Mouse (Mus musculus) embryonic facial prominence, embryonic 11.5 days (tissue): ENCODE data around the gene Tmem132c. TPM values are rescaled to one million over a fixed set of nuclear protein-coding genes. Genes with fewer than 3 reads are reported as not detected.

Experiments
- ATAC-seq: fragments of 200-750 bp; cut with Nextera tagmentation; replicated peaks from 2 replicates; pipeline ENCODE4 v1.8.0; 2017; ENCODE audit warnings: low read depth; ENCODE audit not compliant: insufficient number of reproducible peaks, low FRiP score, low TSS enrichment
- DNase-seq: peaks from one replicate; pipeline ENCODE4 v3.0.0-alpha.2; 2015; ENCODE audit warnings: low spot score
- H3K27ac ChIP-seq: fragments of 300-500 bp; sonication (generic); replicated peaks from 2 replicates; pipeline ENCODE4 v1.5.1; 2014; ENCODE audit warnings: mild to moderate bottlenecking, low read depth, low read length, control low read depth
- H3K27me3 ChIP-seq: fragments of 300-500 bp; sonication (generic); 2 replicates; pipeline ENCODE4 v1.6.1; 2014; ENCODE audit warnings: mild to moderate bottlenecking, low read length, moderate library complexity, mixed read lengths; ENCODE audit not compliant: control insufficient read depth, insufficient read depth
- H3K36me3 ChIP-seq: fragments of 300-500 bp; sonication (generic); replicated peaks from 2 replicates; pipeline ENCODE4 v1.6.1; 2014; ENCODE audit warnings: low read depth, mild to moderate bottlenecking, low read length, moderate library complexity, mixed read lengths; ENCODE audit not compliant: control insufficient read depth, insufficient read depth
- H3K4me1 ChIP-seq: fragments of 300-500 bp; sonication (generic); 2 replicates; pipeline ENCODE4 v1.6.1; 2014; ENCODE audit warnings: low read length, mixed read lengths; ENCODE audit not compliant: control insufficient read depth, insufficient read depth
- H3K4me2 ChIP-seq: fragments of 300-500 bp; sonication (generic); 2 replicates; pipeline ENCODE4 v1.6.1; 2014; ENCODE audit warnings: low read depth, mild to moderate bottlenecking, control low read depth, low read length, moderate library complexity
- H3K4me3 ChIP-seq: fragments of 300-500 bp; sonication (generic); 2 replicates; pipeline ENCODE4 v1.5.1; 2014; ENCODE audit warnings: low read depth, low read length, control low read depth
- H3K9ac ChIP-seq: fragments of 300-500 bp; sonication (generic); replicated peaks from 2 replicates; pipeline ENCODE4 v1.6.1; 2014; ENCODE audit warnings: mild to moderate bottlenecking, control low read depth, low read length
- H3K9me3 ChIP-seq: fragments of 300-500 bp; sonication (generic); replicated peaks from 2 replicates; pipeline ENCODE4 v1.6.1; 2016; ENCODE audit warnings: mild to moderate bottlenecking, low read length, inconsistent platforms, mixed read lengths; ENCODE audit not compliant: control insufficient read depth
- WGBS: fragments of 180-500 bp; shearing (Covaris S2); extraction: QIAGEN DNeasy Blood & Tissue Kit; methylation state at CpG from one replicate; pipeline ENCODE4 v1.1.7; 2014; 5-methylcytosine and 5-hydroxymethylcytosine counted together
- polyA plus RNA-seq: library from polyadenylated mRNA; unstranded; fragments of >200 nt; fragmentation: Nextera tagmentation; extraction: Ambion mirVana; gene quantifications from 2 replicates; pipeline ENCODE4 v1.2.1, GENCODE M21; 2014

Tmem132c gene
- polyA plus RNA-seq, 1 experiment from 2014 or later = 31.0 TPM

GRCm38 (mm10) chr5:127596862-127597261 is 355.3 kb downstream of the Tmem132c start:
- H3K9ac ChIP-seq = no peak overlapping the region
- no peak overlapping the region for H3K4me3 ChIP-seq
- no peaks in the 10 kb centered on the region for H3K27me3 ChIP-seq
- DNase-seq (no peak), ATAC-seq (no peak)
- H3K4me1 ChIP-seq = no peaks in the 10 kb centered on the region
- H3K4me2 ChIP-seq = no peak overlapping the region
- peaks cover 18% of the 10 kb centered on the region for H3K36me3 ChIP-seq
- no peaks in the 10 kb centered on the region for H3K9me3 ChIP-seq
- WGBS = 90% methylated on average over 7 of the region's 7 CpGs
- H3K27ac ChIP-seq = no peak overlapping the region

- H3K9ac ChIP-seq = no peak overlapping the region
- peaks cover 16% of the 10 kb centered on the region for H3K36me3 ChIP-seq
- DNase-seq (no peak), ATAC-seq (no peak)
- no peak overlapping the region for H3K27ac ChIP-seq
- 96% methylated on average over 5 of the region's 5 CpGs for WGBS
- no peaks in the 10 kb centered on the region for H3K27me3 ChIP-seq
- no peak overlapping the region for H3K4me3 ChIP-seq
- H3K4me1 ChIP-seq = no peaks in the 10 kb centered on the region
- no peaks in the 10 kb centered on the region for H3K9me3 ChIP-seq
- no peak overlapping the region for H3K4me2 ChIP-seq
Observed at GRCm38 (mm10) chr5:127602996-127603395, 361.4 kb downstream of the Tmem132c start.

- H3K4me2 ChIP-seq = no peak overlapping the region
- H3K36me3 ChIP-seq = peaks cover 5% of the 10 kb centered on the region
Observed at GRCm38 (mm10) chr5:127607507-127607906, 365.9 kb downstream of the Tmem132c start.

GRCm38 (mm10) chr5:127609191-127609714 is 367.6 kb downstream of the Tmem132c start:
- ATAC-seq = no peak
- Histone ChIP-seq H3K9me3 (no peaks in the 10 kb centered on the region), H3K4me2 (no peak overlapping the region), H3K27ac (no peak overlapping the region), H3K9ac (no peak overlapping the region), H3K36me3 (no peaks in the 10 kb centered on the region; the same call in none of the 2 replicates), H3K4me3 (no peak overlapping the region), H3K4me1 (no peaks in the 10 kb centered on the region), H3K27me3 (no peaks in the 10 kb centered on the region)
- no peak for DNase-seq
- 81% methylated on average over 7 of the region's 7 CpGs for WGBS

More at GRCm38 (mm10) chr5:127607507-127607906, 365.9 kb downstream of the Tmem132c start:
- Histone ChIP-seq H3K9ac (no peak overlapping the region), H3K27ac (no peak overlapping the region), H3K27me3 (no peaks in the 10 kb centered on the region), H3K4me1 (no peaks in the 10 kb centered on the region), H3K9me3 (no peaks in the 10 kb centered on the region), H3K4me3 (no peak overlapping the region)
- DNase-seq = no peak
- ATAC-seq = no peak
- WGBS = 98% methylated on average over 2 of the region's 2 CpGs

GRCm38 (mm10) chr5:127610787-127611509 is 369.3 kb downstream of the Tmem132c start:
- Histone ChIP-seq H3K27me3 (no peaks in the 10 kb centered on the region), H3K4me2 (no peak overlapping the region), H3K4me1 (no peaks in the 10 kb centered on the region; the same call in none of the 2 replicates), H3K9ac (no peak overlapping the region), H3K36me3 (no peaks in the 10 kb centered on the region; the same call in 1 of the 2 replicates), H3K4me3 (no peak overlapping the region), H3K27ac (no peak overlapping the region), H3K9me3 (no peaks in the 10 kb centered on the region)
- whole genome bisulfite sequencing = 86% methylated on average over 6 of the region's 6 CpGs
- ATAC-seq = no peak
- no peak for DNase-seq

GRCm38 (mm10) chr5:127611881-127612280 is 370.3 kb downstream of the Tmem132c start:
- Histone ChIP-seq H3K27me3 (no peaks in the 10 kb centered on the region), H3K27ac (no peak overlapping the region), H3K9ac (no peak overlapping the region), H3K4me2 (no peak overlapping the region), H3K9me3 (no peaks in the 10 kb centered on the region), H3K4me1 (no peaks in the 10 kb centered on the region; the same call in none of the 2 replicates), H3K4me3 (no peak overlapping the region), H3K36me3 (no peaks in the 10 kb centered on the region; the same call in 1 of the 2 replicates)
- no peak for ATAC-seq
- WGBS = 91% methylated on average over 1 of the region's 1 CpGs
- no peak for DNase-seq

GRCm38 (mm10) chr5:127612397-127612796 is 370.8 kb downstream of the Tmem132c start:
- Histone ChIP-seq H3K27me3 (no peaks in the 10 kb centered on the region), H3K4me3 (no peak overlapping the region), H3K36me3 (no peaks in the 10 kb centered on the region; the same call in 1 of the 2 replicates), H3K9ac (no peak overlapping the region), H3K4me1 (no peaks in the 10 kb centered on the region; the same call in none of the 2 replicates), H3K27ac (no peak overlapping the region), H3K9me3 (no peaks in the 10 kb centered on the region), H3K4me2 (no peak overlapping the region)
- no peak for ATAC-seq
- DNase-seq = no peak
- WGBS = 95% methylated on average over 6 of the region's 6 CpGs
